Mouse (Mus musculus) ovary, adult 10 weeks (tissue): ENCODE results near the gene Sdf4. TPM values are rescaled to one million over a fixed set of nuclear protein-coding genes. Genes with fewer than 3 reads are reported as not detected.

ENCODE experiments used
- polyA plus RNA-seq: library from polyadenylated mRNA; stranded (reverse); fragments of 350-450 nt; fragmentation: Illumina TruSeq; extraction: RNeasy Lipid Tissue Mini Kit (QIAGEN cat#74804); gene quantifications from one replicate; pipeline ENCODE4 v1.2.3, GENCODE M21; 2014

Gene Sdf4
- 181 TPM for polyA plus RNA-seq

DNA sequence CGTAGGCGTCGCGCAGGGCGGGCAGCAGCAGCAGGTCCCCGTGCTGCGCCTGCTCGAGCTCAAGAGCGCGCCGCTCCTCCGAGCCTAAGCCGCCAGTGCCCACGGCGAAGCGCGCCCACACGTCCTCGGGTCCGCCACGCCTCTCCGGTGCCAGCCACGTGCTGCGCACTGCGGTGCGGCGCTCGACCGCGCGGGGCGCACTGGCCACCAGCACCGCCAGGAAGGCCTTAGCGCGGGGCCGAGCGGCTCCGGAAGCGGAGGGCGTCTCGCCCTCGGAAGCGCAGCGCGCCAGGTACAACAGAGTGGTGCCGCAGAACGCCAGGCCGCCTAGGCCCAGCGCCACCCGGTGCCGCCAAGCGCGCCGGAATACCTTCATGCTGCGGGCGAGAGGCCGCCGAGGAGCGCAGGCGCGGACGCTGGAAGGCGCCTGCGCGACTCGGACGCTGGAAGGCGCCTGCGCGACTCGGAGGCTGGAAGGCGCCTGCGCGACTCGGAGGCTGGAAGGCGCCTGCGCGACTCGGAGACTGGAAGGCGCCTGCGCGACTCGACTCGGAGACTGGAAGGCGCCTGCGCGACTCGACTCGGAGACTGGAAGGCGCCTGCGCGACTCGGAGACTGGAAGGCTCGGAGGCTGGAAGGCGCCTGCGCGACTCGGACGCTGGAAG, at the start of gene Sdf4, which contains the start of gene B3galt6:
Sdf4 (plus strand) TSS at position 632 of the 665 bp plus-strand sequence.
B3galt6 (minus strand) TSS at position 409 of the 665 bp plus-strand sequence.

GRCm38 (mm10) chr4:155943534-155944249, 49.0 kb upstream of the Sdf4 start, which contains the start of gene Ube2j2:
Ube2j2 (plus strand) TSS chr4:155943831.

GRCm38 (mm10) chr4:155962167-155962971, 30.3 kb upstream of the Sdf4 start, which contains the start of gene C1qtnf12:
C1qtnf12 (plus strand) TSS chr4:155962318.

GRCm38 (mm10) chr4:156013637-156014036, 21.0 kb downstream of the Sdf4 start, which contains the start of gene Tnfrsf4:
Tnfrsf4 (plus strand) TSS chr4:156013843.

GRCm38 (mm10) chr4:156026013-156026412, 33.3 kb downstream of the Sdf4 start, which contains the start of gene Tnfrsf18:
Tnfrsf18 (plus strand) TSS chr4:156026164.

DNA sequence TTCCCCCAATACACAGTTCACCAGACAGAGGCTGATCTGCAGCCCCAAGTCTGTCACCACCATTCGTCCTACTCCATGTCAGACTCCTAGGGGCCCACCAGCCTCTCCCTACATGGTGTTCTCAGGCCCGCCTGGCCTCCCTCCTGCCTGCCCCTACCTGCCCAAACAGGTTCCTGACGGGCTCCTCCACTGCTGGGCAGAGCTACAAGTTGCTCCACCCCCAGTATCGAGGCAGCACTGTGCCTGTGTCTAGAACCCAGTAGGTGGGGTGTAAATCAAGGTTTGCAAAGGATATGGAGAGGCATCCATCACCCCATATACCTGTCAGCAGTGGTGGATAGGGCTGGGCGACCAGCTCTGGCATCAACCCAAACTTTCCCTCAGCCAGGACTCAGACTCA, 66.6 kb downstream of the Sdf4 start, which contains the start of gene Ttll10:
Ttll10 (minus strand) TSS at position 154 of the 400 bp plus-strand sequence.

Other genes with a start within 250 kb of the Sdf4 start
- 5.5 TPM for gene Atad3a, start 231.8 kb upstream of the Sdf4 start, polyA plus RNA-seq
- 1.6 TPM for gene Vwa1, start 218.2 kb upstream of the Sdf4 start, polyA plus RNA-seq
- 0.77 TPM for gene Tmem88b, start 207.0 kb upstream of the Sdf4 start, polyA plus RNA-seq
- gene Ankrd65, start 202.4 kb upstream of the Sdf4 start, polyA plus RNA-seq, result not detected
- gene Mrpl20, start 190.0 kb upstream of the Sdf4 start, polyA plus RNA-seq, result 34.3 TPM
- 39.8 TPM for gene Ccnl2, start 180.4 kb upstream of the Sdf4 start, polyA plus RNA-seq
- gene Aurkaip1, start 161.6 kb upstream of the Sdf4 start, polyA plus RNA-seq, result 3.9 TPM
- 108 TPM for gene Mxra8, start 153.2 kb upstream of the Sdf4 start, polyA plus RNA-seq
- gene Dvl1, start 145.5 kb upstream of the Sdf4 start, polyA plus RNA-seq, result 0.94 TPM
- not detected for gene Tas1r3, start 129.5 kb upstream of the Sdf4 start, polyA plus RNA-seq
- gene Cptp, start 123.4 kb upstream of the Sdf4 start, polyA plus RNA-seq, result 3.6 TPM
- gene Ints11, start 123.3 kb upstream of the Sdf4 start, polyA plus RNA-seq, result 2.1 TPM
- 0.77 TPM for gene Pusl1, start 101.1 kb upstream of the Sdf4 start, polyA plus RNA-seq
- 0.48 TPM for gene Acap3, start 101.0 kb upstream of the Sdf4 start, polyA plus RNA-seq
- 88.7 TPM for gene Ube2j2, start 49.0 kb upstream of the Sdf4 start, polyA plus RNA-seq
- 6.4 TPM for gene C1qtnf12, start 30.6 kb upstream of the Sdf4 start, polyA plus RNA-seq
- 12.3 TPM for gene B3galt6, start 223 bp upstream of the Sdf4 start, polyA plus RNA-seq
- not detected for gene Tnfrsf4, start 21.0 kb downstream of the Sdf4 start, polyA plus RNA-seq
- gene Tnfrsf18, start 33.3 kb downstream of the Sdf4 start, polyA plus RNA-seq, result not detected
- gene Ttll10, start 66.5 kb downstream of the Sdf4 start, polyA plus RNA-seq, result not detected
- 2.7 TPM for gene 9430015G10Rik, start 117.1 kb downstream of the Sdf4 start, polyA plus RNA-seq
- not detected for gene Rnf223, start 137.6 kb downstream of the Sdf4 start, polyA plus RNA-seq
- gene Agrn, start 204.6 kb downstream of the Sdf4 start, polyA plus RNA-seq, result 10.2 TPM
- not detected for gene Isg15, start 207.9 kb downstream of the Sdf4 start, polyA plus RNA-seq
- 0.83 TPM for gene AW011738, start 210.4 kb downstream of the Sdf4 start, polyA plus RNA-seq
- gene Perm1, start 223.0 kb downstream of the Sdf4 start, polyA plus RNA-seq, result not detected
- gene Plekhn1, start 242.0 kb downstream of the Sdf4 start, polyA plus RNA-seq, result 1.7 TPM
- 8.8 TPM for gene Noc2l, start 243.1 kb downstream of the Sdf4 start, polyA plus RNA-seq